Mouse (Mus musculus) liver, adult 2 months (tissue): Measurements from ENCODE around the gene Anapc11. TPM values are rescaled to one million over a fixed set of nuclear protein-coding genes. Genes with fewer than 3 reads are reported as not detected.
A peak's percentile ranks its signal among the peaks of the same experiment; 100 is the strongest.
"Not testable (repeated sequence)": the region's sequence is repeated elsewhere in the genome, so short reads cannot be mapped to it uniquely, and the experiment has no call there.

ENCODE experiments used
- DNase-seq: peaks from one replicate; pipeline ENCODE4 v3.0.0-alpha.2; 2011; ENCODE audit warnings: low read depth, low spot score; ENCODE audit errors: extremely low read depth
- H3K27ac ChIP-seq: fragments of 200-500 bp; replicated peaks from 2 replicates; pipeline ENCODE4 v1.5.1; 2012; ENCODE audit warnings: low read depth, mild to moderate bottlenecking, control low read depth, inconsistent platforms, low read length; ENCODE audit not compliant: insufficient read depth
- H3K27me3 ChIP-seq: fragments of 200-500 bp; 2 replicates; pipeline ENCODE4 v1.6.1; 2012; ENCODE audit warnings: mild to moderate bottlenecking, moderate library complexity, low read length, inconsistent platforms; ENCODE audit not compliant: control insufficient read depth, insufficient read depth
- H3K36me3 ChIP-seq: fragments of 200-500 bp; 2 replicates; pipeline ENCODE4 v1.6.1; 2012; ENCODE audit warnings: low read length, inconsistent platforms; ENCODE audit not compliant: control insufficient read depth, insufficient read depth
- H3K4me1 ChIP-seq: fragments of 200-500 bp; 2 replicates; pipeline ENCODE4 v1.6.1; 2011; ENCODE audit warnings: low read length; ENCODE audit not compliant: control insufficient read depth, insufficient read depth
- H3K4me3 ChIP-seq: fragments of 200-500 bp; 2 replicates; pipeline ENCODE4 v1.5.1; 2011; ENCODE audit warnings: low read depth, mild to moderate bottlenecking, control low read depth, low read length, moderate library complexity; ENCODE audit not compliant: insufficient read depth
- H3K79me2 ChIP-seq: fragments of 200-500 bp; 2 replicates; pipeline ENCODE4 v1.6.1; 2012; ENCODE audit warnings: inconsistent platforms, mild to moderate bottlenecking, low read length, moderate library complexity; ENCODE audit not compliant: control insufficient read depth, insufficient read depth
- H3K9ac ChIP-seq: fragments of 200-500 bp; 2 replicates; pipeline ENCODE4 v1.6.1; 2012; ENCODE audit warnings: low read depth, mild to moderate bottlenecking, control low read depth, inconsistent platforms, low read length
- CTCF ChIP-seq: fragments of 200-500 bp; IDR thresholded peaks from 2 replicates; pipeline ENCODE4 v1.5.1; 2011; ENCODE audit warnings: low read depth, low read length, control low read depth
- POLR2A ChIP-seq: fragments of 200-500 bp; IDR thresholded peaks from 2 replicates; pipeline ENCODE4 v1.6.1; 2011; ENCODE audit warnings: low read length, control low read depth; ENCODE audit not compliant: insufficient read depth; ENCODE audit errors: extremely low read depth
- WGBS: fragments of 180-500 bp; shearing (Covaris S2); methylation state at CpG from one replicate; pipeline ENCODE4 v1.1.7; 2018; 5-methylcytosine and 5-hydroxymethylcytosine counted together
- polyA plus RNA-seq: library from polyadenylated mRNA; depleted of rRNA; stranded (reverse); fragments of >200 nt; gene quantifications from 2 replicates; pipeline ENCODE4 v1.2.3, GENCODE M21; 2012
- total RNA-seq: library from RNA; depleted of rRNA; stranded (reverse); fragments of >200 nt; gene quantifications from 2 replicates; pipeline ENCODE4 v1.2.3, GENCODE M21; 2014

Gene Anapc11
- total and polyA plus RNA-seq, 2 experiments: 8.9 to 57.0 TPM

- DNase-seq: no peak
- Histone ChIP-seq H3K27me3 (no peaks in the 10 kb centered on the region), H3K4me1 (peaks cover 31% of the 10 kb centered on the region), H3K79me2 (peaks cover 14% of the 10 kb centered on the region; the same call in 1 of the 2 replicates), H3K27ac (peak overlapping the region; percentile 100), H3K9ac (peak overlapping the region; percentile 96), H3K36me3 (no peaks in the 10 kb centered on the region; the same call in 1 of the 2 replicates), H3K4me3 (peak overlapping the region; percentile 87)
- WGBS: 40% methylated on average over 7 of the region's 7 CpGs
- no peak for TF ChIP-seq CTCF
- TF ChIP-seq POLR2A: no peak
These were observed 18.0 kb upstream of the Anapc11 start for GRCm38 (mm10) chr11:120580190-120580589.

- TF ChIP-seq POLR2A (0 out of 2 replicates have a peak, but pooled peaks have one; percentile 33), CTCF (no peak)
- Histone ChIP-seq H3K27ac (peak overlapping the region; percentile 100), H3K4me3 (peak overlapping the region; percentile 87), H3K27me3 (no peaks in the 10 kb centered on the region), H3K9ac (peak overlapping the region; percentile 96), H3K36me3 (no peaks in the 10 kb centered on the region; the same call in 1 of the 2 replicates), H3K4me1 (peaks cover 29% of the 10 kb centered on the region), H3K79me2 (peaks cover 14% of the 10 kb centered on the region; the same call in 1 of the 2 replicates)
- DNase-seq: no peak
- 3% methylated on average over 44 of the region's 44 CpGs for WGBS
These were observed 17.3 kb upstream of the Anapc11 start for GRCm38 (mm10) chr11:120580871-120581331.

GRCm38 (mm10) chr11:120581490-120582267 lies 16.5 kb upstream of the Anapc11 start, which contains the start of gene Arhgdia:
Arhgdia (minus strand) TSS chr11:120581624.
- Histone ChIP-seq H3K27ac (peak within 1 kb of the TSS; percentile 100), H3K9ac (peak within 1 kb of the TSS; percentile 96), H3K4me3 (peak within 1 kb of the TSS; percentile 87), H3K27me3 (no peaks in the 10 kb centered on the region), H3K36me3 (no peaks in the 10 kb centered on the region; the same call in 1 of the 2 replicates), H3K79me2 (peaks cover 14% of the 10 kb centered on the region; the same call in 1 of the 2 replicates), H3K4me1 (peaks cover 26% of the 10 kb centered on the region)
- peak; percentile 52 for DNase-seq
- WGBS: 3% methylated on average over 74 of the region's 75 CpGs
- peak; percentile 84 for TF ChIP-seq POLR2A
- peak; percentile 46 for TF ChIP-seq CTCF

- 62% methylated on average over 8 of the region's 8 CpGs for WGBS
- peak overlapping the region; percentile 96 for H3K9ac ChIP-seq
- H3K4me1 ChIP-seq: peaks cover 26% of the 10 kb centered on the region
- no peaks in the 10 kb centered on the region for H3K27me3 ChIP-seq
- peak overlapping the region; percentile 87; the same call in 1 of the 2 replicates for H3K4me3 ChIP-seq
- no peaks in the 10 kb centered on the region; the same call in 1 of the 2 replicates for H3K36me3 ChIP-seq
- DNase-seq: no peak
- H3K27ac ChIP-seq: peak overlapping the region; percentile 100
- peaks cover 14% of the 10 kb centered on the region; the same call in 1 of the 2 replicates for H3K79me2 ChIP-seq
- TF ChIP-seq POLR2A (no peak), CTCF (peak; percentile 48)
These were observed 15.8 kb upstream of the Anapc11 start for GRCm38 (mm10) chr11:120582268-120582981.

GRCm38 (mm10) chr11:120582982-120583293 lies 15.3 kb upstream of the Anapc11 start:
- WGBS: 89% methylated on average over 2 of the region's 2 CpGs
- not testable (repeated sequence) for DNase-seq, H3K36me3 ChIP-seq

More at GRCm38 (mm10) chr11:120582982-120583293, 15.3 kb upstream of the Anapc11 start:
- H3K4me3 ChIP-seq, H3K27me3 ChIP-seq, H3K27ac ChIP-seq, H3K9ac ChIP-seq: not testable (repeated sequence)
- H3K4me1 ChIP-seq: peaks cover 26% of the 10 kb centered on the region
- peaks cover 14% of the 10 kb centered on the region; the same call in 1 of the 2 replicates for H3K79me2 ChIP-seq
